Mouse (Mus musculus) layer of hippocampus, postnatal 36 days (tissue): ENCODE measurements at regions not wholly inside any gene's neighbourhood (a gene's known extent, or its start where the extent isn't known, plus 50 kb on each side); places are given as distances from the start of the nearest gene placed in this dataset.

Experiments
- DNase-seq, 2 experiments: peaks; one replicate each; pipeline ENCODE4 v3.0.0; 2022

GRCm38 (mm10) chr16:26302045-26302444 is 69.6 kb downstream of the Cldn1 start:
- DNase-seq = no peak

GRCm38 (mm10) chr16:26291692-26292091 is 79.9 kb downstream of the Cldn1 start:
- no peak for DNase-seq

- no peak for DNase-seq
These were observed 86.0 kb downstream of the Cldn1 start for GRCm38 (mm10) chr16:26285627-26286026.

GRCm38 (mm10) chr16:26284713-26285112 is 86.9 kb downstream of the Cldn1 start:
- no peak for DNase-seq

- DNase-seq = no peak
These were observed 89.2 kb downstream of the Cldn1 start for GRCm38 (mm10) chr16:26282418-26282817.

- DNase-seq = no peak
These were observed 90.1 kb downstream of the Cldn1 start for GRCm38 (mm10) chr16:26281496-26281895.

GRCm38 (mm10) chr16:26276789-26277188 is 94.9 kb downstream of the Cldn1 start:
- DNase-seq = no peak

- no peak for DNase-seq
These were observed 118.8 kb downstream of the Cldn1 start for GRCm38 (mm10) chr16:26252824-26253223.

GRCm38 (mm10) chr16:26251698-26252097 is 119.9 kb downstream of the Cldn1 start:
- no peak for DNase-seq

- no peak for DNase-seq
These were observed 120.6 kb downstream of the Cldn1 start for GRCm38 (mm10) chr16:26251027-26251426.

- no peak for DNase-seq
These were observed 122.7 kb downstream of the Cldn1 start for GRCm38 (mm10) chr16:26248939-26249338.

- DNase-seq = no peak
These were observed 123.7 kb downstream of the Cldn1 start for GRCm38 (mm10) chr16:26247926-26248325.

GRCm38 (mm10) chr16:26235239-26235638 is 129.7 kb upstream of the P3h2 start:
- no peak for DNase-seq

- DNase-seq = peak; percentile 58 to 76
These were observed 128.5 kb upstream of the P3h2 start for GRCm38 (mm10) chr16:26234113-26234512.

- DNase-seq = no peak
These were observed 125.5 kb upstream of the P3h2 start for GRCm38 (mm10) chr16:26231110-26231509.

- no peak for DNase-seq
These were observed 105.8 kb upstream of the P3h2 start for GRCm38 (mm10) chr16:26211418-26211817.

- DNase-seq = no peak
These were observed 93.5 kb upstream of the P3h2 start for GRCm38 (mm10) chr16:26199125-26199524.

- DNase-seq = no peak
These were observed 90.8 kb upstream of the P3h2 start for GRCm38 (mm10) chr16:26196345-26196744.

- DNase-seq = no peak
These were observed 80.0 kb upstream of the P3h2 start for GRCm38 (mm10) chr16:26185288-26186281.

- no peak for DNase-seq
These were observed 79.2 kb upstream of the P3h2 start for GRCm38 (mm10) chr16:26184647-26185262.

GRCm38 (mm10) chr16:26183530-26183929 is 77.9 kb upstream of the P3h2 start:
- DNase-seq = no peak

- no peak for DNase-seq
These were observed 76.1 kb upstream of the P3h2 start for GRCm38 (mm10) chr16:26181716-26182115.

GRCm38 (mm10) chr16:26171441-26171840 is 65.9 kb upstream of the P3h2 start:
- DNase-seq = no peak

GRCm38 (mm10) chr16:26169382-26169781 is 63.8 kb upstream of the P3h2 start:
- no peak for DNase-seq
